ENCODE assay signal across 10 mouse cellular contexts in genomic region chr9:27301486-27301885, GRCm38 (mm10). TPM values are rescaled to one million over a fixed set of nuclear protein-coding genes. Genes with fewer than 3 reads are reported as not detected.
DNase-seq lines count a peak whose midpoint lies in the region; ATAC-seq lines count a peak whose summit lies in the region.
"Had no signal": no experiment of that assay in that cellular context is flagged by ENCODE, and none has a peak within 500 bp of the region (broad histone marks: within the 10 kb centered on the region; RNA-seq: fewer than 3 reads in every experiment).

No protein-coding gene starts in this region.

- H3K9ac ChIP-seq in neural tube, embryonic 15.5 days (replicated peaks), result no peak overlapping the region; the same call in 1 of the 2 replicates
- H3K9ac ChIP-seq in liver, embryonic 12.5 days, result no peak overlapping the region
- H3K9ac ChIP-seq: stomach, embryonic 15.5 days had no signal

- H3K4me1 ChIP-seq in forebrain, embryonic 10.5 days, result peaks cover 81% of the 10 kb centered on the region
- H3K4me1 ChIP-seq in neural tube, embryonic 15.5 days, result peaks cover 73% of the 10 kb centered on the region
- peaks cover 10% of the 10 kb centered on the region; the same call in 1 of the 2 replicates for H3K4me1 ChIP-seq in liver, embryonic 12.5 days

- H3K27me3 ChIP-seq in forebrain, embryonic 10.5 days (ENCODE audit: poor library complexity, severe bottlenecking), result peaks cover 39% of the 10 kb centered on the region
- H3K27me3 ChIP-seq in neural tube, embryonic 15.5 days (replicated peaks), result 0 out of 2 replicates have a peak, but pooled peaks cover 8% of the 10 kb centered on the region
- peaks cover 77% of the 10 kb centered on the region for H3K27me3 ChIP-seq in liver, embryonic 12.5 days (replicated peaks)

- peak overlapping the region; percentile 11; the same call in 1 of the 2 replicates for H3K4me3 ChIP-seq in forebrain, embryonic 10.5 days
- peak overlapping the region; percentile 86 for H3K4me3 ChIP-seq in neural tube, embryonic 15.5 days (replicated peaks)
- no peak overlapping the region for H3K4me3 ChIP-seq in liver, embryonic 12.5 days
- H3K4me3 ChIP-seq: stomach, embryonic 15.5 days had no signal

- no peak for ATAC-seq in neural tube, embryonic 15.5 days (ENCODE audit: low FRiP score)
- ATAC-seq in liver, embryonic 12.5 days, result no peak
- no peak for ATAC-seq in activated CD4-positive, CD25-positive, alpha-beta regulatory T cell, adult 4 months

- H3K36me3 ChIP-seq in forebrain, embryonic 10.5 days (replicated peaks), result no peaks in the 10 kb centered on the region
- no peaks in the 10 kb centered on the region for H3K36me3 ChIP-seq in neural tube, embryonic 15.5 days
- no peaks in the 10 kb centered on the region for H3K36me3 ChIP-seq in liver, embryonic 12.5 days
- H3K36me3 ChIP-seq: stomach, embryonic 15.5 days had no signal

- no peaks in the 10 kb centered on the region for H3K9me3 ChIP-seq in forebrain, embryonic 10.5 days
- H3K9me3 ChIP-seq in neural tube, embryonic 15.5 days (replicated peaks), result no peaks in the 10 kb centered on the region
- H3K9me3 ChIP-seq in liver, embryonic 12.5 days (replicated peaks), result no peaks in the 10 kb centered on the region
- H3K9me3 ChIP-seq: stomach, embryonic 15.5 days had no signal

- H3K4me2 ChIP-seq in neural tube, embryonic 15.5 days, result peak overlapping the region; percentile 92
- no peak overlapping the region for H3K4me2 ChIP-seq in liver, embryonic 12.5 days

- WGBS in forebrain, embryonic 10.5 days, result 44% methylated on average over 5 of the region's 5 CpGs
- 50% methylated on average over 5 of the region's 5 CpGs for WGBS in neural tube, embryonic 15.5 days
- 41% methylated on average over 5 of the region's 5 CpGs for whole genome bisulfite sequencing in liver, embryonic 12.5 days (ENCODE audit: insufficient replicate concordance)

- peak; percentile 20 to 30 for DNase-seq in kidney, postnatal 4 days
- no peak for DNase-seq in kidney, adult 11 months
- no peak for DNase-seq in forebrain, embryonic 10.5 days (ENCODE audit: extremely low spot score, low spot score)
- peak; percentile 49 for DNase-seq in hindlimb bud, embryonic 11.5 days (ENCODE audit: extremely low spot score, low read depth, low spot score)
- no peak for DNase-seq in testis, postnatal 10 days (ENCODE audit: low spot score)
- DNase-seq: gastrocnemius, postnatal 25 days had no signal

- no peak overlapping the region for H3K27ac ChIP-seq in forebrain, embryonic 10.5 days
- H3K27ac ChIP-seq in neural tube, embryonic 15.5 days (replicated peaks), result no peak overlapping the region
- H3K27ac ChIP-seq in liver, embryonic 12.5 days, result no peak overlapping the region
- H3K27ac ChIP-seq: stomach, embryonic 15.5 days had no signal

RNA-seq across cellular contexts. Expression of gene Igsf9b, which starts 2.5 kb away (rescaled TPM):
- polyA plus RNA-seq in forebrain, embryonic 10.5 days (2016; fragmentation: Nextera tagmentation; extraction: Ambion mirVana), result 6.3 and 6.8 TPM in 2 replicates
- 19.0 and 23.2 TPM in 2 replicates for polyA plus RNA-seq in neural tube, embryonic 15.5 days (2015; fragmentation: Nextera tagmentation; extraction: Ambion mirVana)
- polyA plus RNA-seq in liver, embryonic 12.5 days (2016; fragmentation: Nextera tagmentation; extraction: Ambion mirVana), result 0.15 and 0.20 TPM in 2 replicates
- 1 to 10 TPM; 1.3 TPM for polyA plus RNA-seq in activated CD4-positive, CD25-positive, alpha-beta regulatory T cell, adult 4 months (2017; shearing (Covaris generic))

Comparison
In these comparisons a context has a peak if more than half of its experiments do, and no peak if none do; other contexts are left out.
1. DNase-seq: peak in kidney, postnatal 4 days (2 of 2) and hindlimb bud, embryonic 11.5 days (single experiment); none in kidney, adult 11 months (single experiment), forebrain, embryonic 10.5 days (single experiment) and testis, postnatal 10 days (single experiment).